Mouse (Mus musculus) kidney, adult 2 months (tissue): Measurements from ENCODE around the gene Zfp276. TPM values are rescaled to one million over a fixed set of nuclear protein-coding genes. Genes with fewer than 3 reads are reported as not detected.
"Not testable (repeated sequence)": the region's sequence is repeated elsewhere in the genome, so short reads cannot be mapped to it uniquely, and the experiment has no call there.

Source experiments
- DNase-seq: peaks from one replicate; pipeline ENCODE4 v3.0.0; 2021
- H3K27ac ChIP-seq: fragments of 200-500 bp; 2 replicates; pipeline ENCODE4 v1.5.1; 2012; ENCODE audit warnings: low read depth, low read length, control low read depth, inconsistent platforms; ENCODE audit not compliant: insufficient read depth
- H3K27me3 ChIP-seq: fragments of 200-500 bp; replicated peaks from 2 replicates; pipeline ENCODE4 v1.6.1; 2012; ENCODE audit warnings: mild to moderate bottlenecking, moderate library complexity, low read length, inconsistent platforms; ENCODE audit not compliant: control insufficient read depth, insufficient read depth
- H3K36me3 ChIP-seq: fragments of 200-500 bp; 2 replicates; pipeline ENCODE4 v1.6.1; 2012; ENCODE audit warnings: mild to moderate bottlenecking, moderate library complexity, low read length, inconsistent platforms; ENCODE audit not compliant: control insufficient read depth, insufficient read depth
- H3K4me1 ChIP-seq: fragments of 200-500 bp; 2 replicates; pipeline ENCODE4 v1.6.1; 2011; ENCODE audit warnings: low read length; ENCODE audit not compliant: control insufficient read depth, insufficient read depth
- H3K4me3 ChIP-seq: fragments of 200-500 bp; 2 replicates; pipeline ENCODE4 v1.5.1; 2011; ENCODE audit warnings: mild to moderate bottlenecking, low read depth, low read length, control low read depth; ENCODE audit not compliant: insufficient read depth
- CTCF ChIP-seq: fragments of 200-500 bp; conservative IDR thresholded peaks from 2 replicates; pipeline ENCODE4 v1.5.1; 2011; ENCODE audit warnings: low read depth, mild to moderate bottlenecking, control low read depth, low read length, moderate library complexity, mixed read lengths; ENCODE audit not compliant: insufficient read depth, insufficient read length
- POLR2A ChIP-seq: fragments of 200-500 bp; IDR thresholded peaks from one replicate; pipeline ENCODE4 v1.6.1; 2011; ENCODE audit warnings: low read depth, low read length, control low read depth
- WGBS: fragments of 180-500 bp; shearing (Covaris S2); methylation state at CpG from one replicate; pipeline ENCODE4 v1.1.7; 2018; 5-methylcytosine and 5-hydroxymethylcytosine counted together
- polyA plus RNA-seq: library from polyadenylated mRNA; depleted of rRNA; stranded (reverse); fragments of >200 nt; gene quantifications from 2 replicates; pipeline ENCODE4 v1.2.3, GENCODE M21; 2012

The Zfp276 gene
- polyA plus RNA-seq, 1 experiment, result 22.4 TPM

DNA sequence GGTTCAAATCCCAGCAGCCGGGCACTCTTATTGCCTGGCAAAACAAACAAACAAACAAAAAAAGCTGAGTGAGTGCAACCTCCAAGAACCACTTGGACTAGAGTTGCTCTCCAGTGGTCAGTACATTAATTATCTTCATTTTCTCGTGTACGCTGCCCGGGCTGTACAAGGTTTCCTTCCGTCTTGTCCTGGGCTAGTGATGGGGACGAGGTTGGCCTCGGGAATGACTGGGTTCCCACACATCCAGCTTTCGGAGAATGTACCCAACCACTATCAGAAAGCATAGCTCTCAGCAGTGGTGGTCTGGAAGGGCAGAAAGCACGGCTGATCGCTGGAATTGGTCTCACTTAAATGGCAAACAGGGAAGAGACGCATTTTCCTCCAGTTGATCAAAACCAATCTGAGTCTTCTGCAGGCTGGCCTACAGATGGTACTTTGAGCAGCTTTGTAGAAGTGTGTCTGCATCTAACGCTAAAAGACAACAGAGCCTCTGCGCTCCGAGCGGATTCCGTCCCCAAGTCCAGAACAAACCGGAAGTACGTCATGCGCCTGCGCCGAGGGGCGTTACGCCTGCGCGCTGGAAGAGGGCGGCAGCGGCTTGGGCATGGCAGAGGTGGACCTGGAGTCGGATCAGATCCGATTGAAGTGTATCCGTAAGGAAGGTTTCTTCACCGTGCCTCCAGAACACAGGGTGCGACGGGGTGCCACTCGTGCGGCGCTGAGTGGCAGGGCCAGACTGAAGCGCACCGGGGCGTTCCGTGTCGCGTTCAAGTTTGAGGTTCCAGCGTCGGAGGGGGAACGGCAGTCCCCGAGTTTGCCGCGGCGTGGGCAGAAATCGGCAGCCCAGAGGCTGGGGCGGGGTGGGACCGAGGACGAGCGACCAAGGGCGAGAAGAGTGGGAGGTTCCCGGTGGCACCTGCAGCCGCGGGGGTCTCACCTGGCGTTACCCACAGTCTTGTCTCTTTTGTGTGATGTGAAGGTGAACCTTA, 29.4 kb upstream of the Zfp276 start, which contains the start of gene Cdk10:
Cdk10 (plus strand) TSS at position 565 of the 989 bp plus-strand sequence.
- H3K4me3 ChIP-seq, result peak within 1 kb of the TSS; percentile 81
- no peaks in the 10 kb centered on the region for H3K36me3 ChIP-seq
- peak within 1 kb of the TSS; percentile 91 for H3K27ac ChIP-seq
- 1% methylated on average over 59 of the region's 59 CpGs for WGBS
- H3K27me3 ChIP-seq, result no peaks in the 10 kb centered on the region
- DNase-seq, result peak; percentile 96
- TF ChIP-seq POLR2A, result peak; percentile 96
- TF ChIP-seq CTCF, result 0 out of 2 replicates have a peak, but pooled peaks have one; percentile 12
- peaks cover 8% of the 10 kb centered on the region; the same call in 1 of the 2 replicates for H3K4me1 ChIP-seq

DNA sequence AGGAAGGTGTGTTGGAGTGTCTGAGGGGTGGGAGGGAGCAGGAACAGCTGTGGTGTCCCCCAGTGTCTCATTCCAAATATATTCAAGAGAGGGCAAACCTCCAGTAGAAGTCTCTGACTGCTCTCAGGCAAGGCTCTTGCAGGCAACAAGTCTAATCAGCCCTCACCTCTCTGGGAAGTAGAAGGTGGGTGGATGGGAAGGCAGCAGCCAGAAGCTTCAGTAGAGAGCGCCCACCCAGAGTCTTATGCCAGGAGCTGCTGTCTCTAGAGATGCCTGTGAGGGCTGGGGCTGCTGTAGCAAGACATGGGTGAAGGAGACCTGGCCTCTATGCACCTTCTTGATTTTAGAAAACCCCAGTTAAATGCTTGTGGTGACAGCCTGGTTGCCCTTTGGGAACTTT, 25.6 kb upstream of the Zfp276 start:
- TF ChIP-seq CTCF, result no peak
- TF ChIP-seq POLR2A, result no peak
- 97% methylated on average over 1 of the region's 1 CpGs for WGBS
- Histone ChIP-seq H3K27me3 (no peaks in the 10 kb centered on the region), H3K27ac (no peak overlapping the region), H3K36me3 (no peaks in the 10 kb centered on the region), H3K4me3 (no peak overlapping the region), H3K4me1 (peaks cover 8% of the 10 kb centered on the region; the same call in 1 of the 2 replicates)
- no peak for DNase-seq

DNA sequence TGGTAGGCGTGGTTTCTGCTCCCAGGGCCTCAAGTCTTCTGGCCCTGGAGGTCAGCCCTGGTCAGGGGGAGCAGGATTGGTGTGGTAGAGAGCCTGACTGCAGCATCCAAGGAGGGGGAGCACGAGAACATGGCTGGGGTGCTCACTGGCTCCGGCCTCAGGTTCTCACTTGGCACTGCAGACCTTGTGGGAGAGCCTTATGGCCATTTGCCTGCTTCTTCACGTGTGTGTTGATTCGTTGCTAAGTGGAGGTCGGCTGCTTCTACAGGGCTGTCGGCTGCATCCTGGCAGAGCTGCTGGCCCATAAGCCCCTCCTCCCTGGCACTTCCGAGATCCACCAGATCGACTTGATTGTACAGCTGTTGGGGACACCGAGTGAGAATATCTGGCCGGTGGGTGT, 23.7 kb upstream of the Zfp276 start:
- not testable (repeated sequence) for H3K27me3 ChIP-seq
- 83% methylated on average over 11 of the region's 11 CpGs for WGBS

DNA sequence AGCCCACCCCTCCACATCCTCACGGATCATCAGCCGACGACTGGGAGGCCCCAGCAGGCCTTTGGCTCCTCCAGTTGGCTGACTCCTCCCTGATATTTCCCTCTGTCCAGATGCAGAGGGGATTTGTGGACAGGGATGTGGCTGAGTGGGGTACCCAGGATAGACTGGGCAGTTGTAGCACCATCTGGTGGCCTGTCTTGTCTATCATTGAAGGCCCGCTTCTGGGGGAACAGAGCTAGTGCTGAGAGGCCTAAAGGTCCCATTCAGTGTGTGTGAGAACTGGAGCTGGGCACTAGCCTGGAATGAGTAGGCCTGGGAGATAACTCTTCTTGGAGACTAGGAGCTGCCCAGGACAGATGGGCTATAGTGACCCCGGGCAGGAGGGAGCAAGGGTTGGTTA, 22.3 kb upstream of the Zfp276 start:
- DNase-seq, result peak; percentile 23
- peaks cover 4% of the 10 kb centered on the region for H3K4me1 ChIP-seq
- TF ChIP-seq CTCF (peak; percentile 38), POLR2A (no peak)

More for the DNA sequence above, 23.7 kb upstream of the Zfp276 start:
- DNase-seq, H3K4me3 ChIP-seq, H3K36me3 ChIP-seq, H3K27ac ChIP-seq, H3K4me1 ChIP-seq: not testable (repeated sequence)

DNA sequence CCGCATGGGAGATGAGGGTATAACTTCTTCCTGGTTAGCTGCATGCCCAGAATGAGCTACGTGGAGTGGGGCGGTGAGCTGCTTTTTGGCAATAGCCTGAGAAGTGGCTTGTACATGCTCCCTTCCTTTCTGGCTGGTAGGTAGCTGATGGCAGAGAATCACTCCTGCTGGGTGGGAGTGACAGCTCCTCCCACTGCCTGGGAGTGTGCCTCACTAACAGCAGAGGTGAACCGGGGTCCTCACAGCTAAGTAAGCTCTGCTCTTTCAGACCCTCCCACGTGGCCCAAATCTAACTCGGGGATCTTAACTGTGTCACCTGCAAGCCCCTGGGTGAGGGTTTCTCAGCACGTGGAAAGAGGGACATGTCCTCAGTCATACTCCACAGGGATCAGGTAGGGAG, 21.4 kb upstream of the Zfp276 start:
- WGBS, result 34% methylated on average over 7 of the region's 7 CpGs
- no peak for DNase-seq

More for the DNA sequence above, 22.3 kb upstream of the Zfp276 start:
- Histone ChIP-seq H3K27me3 (no peaks in the 10 kb centered on the region), H3K27ac (no peak overlapping the region), H3K4me3 (no peak overlapping the region), H3K36me3 (no peaks in the 10 kb centered on the region)
- 46% methylated on average over 5 of the region's 5 CpGs for WGBS

DNA sequence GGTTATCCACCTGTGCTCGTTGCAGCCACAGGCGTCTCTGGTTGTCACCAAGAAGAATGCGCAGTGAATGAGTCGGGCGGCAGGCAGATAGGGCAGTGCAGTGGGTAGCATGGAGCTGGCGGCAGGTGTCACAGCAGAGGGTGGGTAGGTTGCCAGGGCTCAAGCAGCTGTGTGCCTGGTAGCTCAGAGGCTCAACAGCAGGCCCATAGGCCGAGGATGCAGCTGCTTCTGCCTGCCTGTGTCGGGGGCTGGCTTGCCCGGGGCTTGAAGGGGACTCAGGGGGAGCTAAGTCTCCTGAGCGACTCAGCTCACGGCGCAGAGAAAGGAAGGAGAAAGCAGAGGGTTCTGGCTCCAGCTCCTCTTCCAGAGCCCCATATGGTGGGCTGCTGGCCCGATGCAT, 20.7 kb upstream of the Zfp276 start:
- 69% methylated on average over 13 of the region's 13 CpGs for whole genome bisulfite sequencing
- no peak for TF ChIP-seq CTCF
- TF ChIP-seq POLR2A, result no peak
- peaks cover 4% of the 10 kb centered on the region for H3K4me1 ChIP-seq
- H3K4me3 ChIP-seq, result no peak overlapping the region
- no peaks in the 10 kb centered on the region for H3K27me3 ChIP-seq
- no peak for DNase-seq
- no peaks in the 10 kb centered on the region for H3K36me3 ChIP-seq
- no peak overlapping the region for H3K27ac ChIP-seq

More for the DNA sequence above, 21.4 kb upstream of the Zfp276 start:
- H3K27me3 ChIP-seq, result no peaks in the 10 kb centered on the region
- H3K4me3 ChIP-seq, result no peak overlapping the region
- no peaks in the 10 kb centered on the region for H3K36me3 ChIP-seq
- no peak overlapping the region for H3K27ac ChIP-seq
- H3K4me1 ChIP-seq, result peaks cover 4% of the 10 kb centered on the region
- TF ChIP-seq POLR2A (no peak), CTCF (no peak)

DNA sequence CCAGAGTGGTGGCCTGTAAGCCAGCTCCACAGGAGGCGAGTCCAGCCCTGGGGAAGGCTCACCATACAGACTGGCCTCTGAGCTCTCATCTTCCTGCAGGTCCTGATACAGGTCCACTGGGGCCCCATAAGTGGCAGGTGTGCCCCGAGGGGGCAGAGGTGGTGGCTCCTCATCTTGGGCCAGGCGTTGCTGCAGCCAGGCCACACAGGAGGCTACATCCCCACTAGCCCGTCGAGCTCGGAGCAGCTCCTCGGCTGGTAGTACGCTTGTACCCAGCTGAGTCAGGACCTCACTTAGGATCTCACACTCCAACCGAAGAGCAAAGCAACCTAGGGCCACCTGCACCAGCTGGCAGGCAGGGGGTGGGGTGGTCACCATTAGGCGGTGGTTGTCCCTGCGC, 20.2 kb upstream of the Zfp276 start:
- DNase-seq, result no peak
- WGBS, result 82% methylated on average over 11 of the region's 11 CpGs
- Histone ChIP-seq H3K27me3 (no peaks in the 10 kb centered on the region), H3K27ac (no peak overlapping the region), H3K36me3 (no peaks in the 10 kb centered on the region), H3K4me1 (peaks cover 4% of the 10 kb centered on the region), H3K4me3 (no peak overlapping the region)
- TF ChIP-seq CTCF (no peak), POLR2A (no peak)
